22 mouse cellular contexts compared by ENCODE assay signal in the genomic region with DNA sequence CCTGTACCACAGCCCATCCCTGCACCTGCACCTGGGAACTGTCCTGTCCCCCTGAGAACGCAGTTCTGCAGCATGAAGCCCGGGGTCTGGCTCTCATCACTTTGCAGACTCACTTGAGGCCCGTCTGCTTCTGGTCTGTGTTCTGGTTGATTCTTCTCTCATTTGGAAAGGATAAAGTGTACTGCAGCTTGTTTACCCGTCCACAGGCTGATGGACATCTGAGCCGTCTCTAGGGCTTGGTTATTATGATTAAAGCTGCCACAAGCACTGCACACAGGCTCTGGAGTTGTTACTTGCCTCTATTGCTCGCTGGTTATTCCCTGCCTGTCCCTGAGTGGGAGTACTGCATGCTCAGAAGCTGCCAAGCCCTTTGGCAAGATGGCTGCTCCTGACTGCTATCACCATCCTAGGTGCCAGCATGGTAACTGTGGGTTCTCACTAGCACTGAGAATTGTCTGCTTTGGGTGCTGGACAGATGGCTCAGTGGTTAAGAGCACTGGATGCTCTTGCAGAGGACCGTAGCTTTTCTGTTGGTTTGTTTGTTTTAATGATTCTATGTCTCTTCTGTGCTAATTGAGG. TPM values are rescaled to one million over a fixed set of nuclear protein-coding genes. Genes with fewer than 3 reads are reported as not detected.
DNase-seq lines count a peak whose midpoint lies in the region; ATAC-seq lines count a peak whose summit lies in the region.
"Had no signal": no experiment of that assay in that cellular context is flagged by ENCODE, and none has a peak within 500 bp of the region (broad histone marks: within the 10 kb centered on the region; RNA-seq: fewer than 3 reads in every experiment).

No protein-coding gene starts in this region.

- no peak overlapping the region for H3K4me3 ChIP-seq in forebrain, embryonic 11.5 days (ENCODE audit: low read depth, low read length)
- H3K4me3 ChIP-seq in heart, embryonic 12.5 days: no peak overlapping the region
- H3K4me3 ChIP-seq: forebrain, embryonic 12.5 days; limb, embryonic 12.5 days; midbrain, embryonic 15.5 days; neural tube, embryonic 12.5 days had no signal

- no peaks in the 10 kb centered on the region for H3K9me3 ChIP-seq in forebrain, embryonic 11.5 days (ENCODE audit: control insufficient read depth, low read length)
- H3K9me3 ChIP-seq in heart, embryonic 12.5 days (replicated peaks): no peaks in the 10 kb centered on the region
- H3K9me3 ChIP-seq: forebrain, embryonic 12.5 days; limb, embryonic 12.5 days; midbrain, embryonic 15.5 days; neural tube, embryonic 12.5 days had no signal

- WGBS in forebrain, embryonic 11.5 days: 81% methylated on average over 7 of the region's 7 CpGs
- 50% methylated on average over 7 of the region's 7 CpGs for WGBS in heart, embryonic 12.5 days

- H3K9ac ChIP-seq in forebrain, embryonic 11.5 days (ENCODE audit: low read length): no peak overlapping the region
- H3K9ac ChIP-seq in heart, embryonic 12.5 days: no peak overlapping the region
- H3K9ac ChIP-seq: forebrain, embryonic 12.5 days; limb, embryonic 12.5 days; liver, postnatal 0 days; midbrain, embryonic 15.5 days; neural tube, embryonic 12.5 days had no signal

- DNase-seq in cerebellum, postnatal 10 days: peak; percentile 65 to 71
- DNase-seq in cerebellum, adult 18-20 months: no peak
- peak; percentile 8 to 53 for DNase-seq in layer of hippocampus, adult 18-20 months (ENCODE audit: low spot score in 2 of 2)
- no peak for DNase-seq in layer of hippocampus, adult 9-10 months (ENCODE audit: low spot score)
- DNase-seq in layer of hippocampus, adult 9-11 months: peak; percentile 49
- no peak for DNase-seq in forebrain, embryonic 11.5 days (ENCODE audit: low spot score)
- DNase-seq: adrenal gland, postnatal 25 days; cerebellum, adult 11-12 months; kidney, adult 8-10 months; kidney, postnatal 10 days; liver, postnatal 0 days; right cerebral cortex, postnatal 25 days; thymus, postnatal 36 days had no signal

- H3K27me3 ChIP-seq in forebrain, embryonic 11.5 days (ENCODE audit: control insufficient read depth, insufficient read depth, low read length): no peaks in the 10 kb centered on the region
- H3K27me3 ChIP-seq in heart, embryonic 12.5 days (replicated peaks): no peaks in the 10 kb centered on the region
- H3K27me3 ChIP-seq: limb, embryonic 12.5 days; midbrain, embryonic 15.5 days; neural tube, embryonic 12.5 days had no signal

- H3K4me1 ChIP-seq in forebrain, embryonic 11.5 days (replicated peaks; ENCODE audit: control insufficient read depth, insufficient read depth, low read length): no peaks in the 10 kb centered on the region
- peaks cover 10% of the 10 kb centered on the region; the same call in 1 of the 2 replicates for H3K4me1 ChIP-seq in heart, embryonic 12.5 days (replicated peaks)
- H3K4me1 ChIP-seq: forebrain, embryonic 12.5 days; limb, embryonic 12.5 days; midbrain, embryonic 15.5 days; neural tube, embryonic 12.5 days had no signal

- no peak overlapping the region for H3K27ac ChIP-seq in forebrain, embryonic 11.5 days (ENCODE audit: low read depth, low read length)
- no peak overlapping the region for H3K27ac ChIP-seq in heart, embryonic 12.5 days (ENCODE audit: poor library complexity, severe bottlenecking)
- H3K27ac ChIP-seq: forebrain, embryonic 12.5 days; limb, embryonic 12.5 days; macrophage; midbrain, embryonic 15.5 days; neural tube, embryonic 12.5 days had no signal

- H3K36me3 ChIP-seq in forebrain, embryonic 11.5 days (ENCODE audit: control insufficient read depth, insufficient read depth, low read length): no peaks in the 10 kb centered on the region
- H3K36me3 ChIP-seq in heart, embryonic 12.5 days: no peaks in the 10 kb centered on the region
- H3K36me3 ChIP-seq: forebrain, embryonic 12.5 days; limb, embryonic 12.5 days; midbrain, embryonic 15.5 days; neural tube, embryonic 12.5 days had no signal

- no peak for ATAC-seq in forebrain, embryonic 11.5 days (replicated peaks; ENCODE audit: low FRiP score)
- ATAC-seq in heart, embryonic 12.5 days (ENCODE audit: insufficient number of reproducible peaks, low FRiP score): no peak
- ATAC-seq: activated CD4-positive, CD25-positive, alpha-beta regulatory T cell, adult 4 months; liver, postnatal 0 days; lung, postnatal 0 days; midbrain, embryonic 15.5 days had no signal

- H3K4me2 ChIP-seq in forebrain, embryonic 11.5 days (ENCODE audit: low read depth, low read length, severe bottlenecking): no peak overlapping the region
- no peak overlapping the region for H3K4me2 ChIP-seq in heart, embryonic 12.5 days
- H3K4me2 ChIP-seq: forebrain, embryonic 12.5 days; limb, embryonic 12.5 days; liver, embryonic 11.5 days; midbrain, embryonic 15.5 days; neural tube, embryonic 12.5 days had no signal

RNA-seq across cellular contexts. Expression of a gene that starts 59.6 kb away (rescaled TPM):
- total RNA-seq in layer of hippocampus, adult 18-20 months (2021): under 1 TPM; 0.28 to 0.40 TPM
- 1.1 and 1.5 TPM in 2 replicates for polyA plus RNA-seq in forebrain, embryonic 11.5 days (2014; fragmentation: Nextera tagmentation; extraction: Ambion mirVana)
- polyA plus RNA-seq in heart, embryonic 12.5 days (2016; fragmentation: Nextera tagmentation; extraction: Ambion mirVana): 12.9 and 15.8 TPM in 2 replicates
- polyA plus RNA-seq: activated CD4-positive, CD25-positive, alpha-beta regulatory T cell, adult 4 months had no signal

Comparison
In these comparisons a context has a peak if more than half of its experiments do, and no peak if none do; other contexts are left out.
1. DNase-seq: peak in cerebellum, postnatal 10 days (2 of 2), layer of hippocampus, adult 18-20 months (2 of 2) and layer of hippocampus, adult 9-11 months (single experiment); none in cerebellum, adult 18-20 months (0 of 2), layer of hippocampus, adult 9-10 months (single experiment) and forebrain, embryonic 11.5 days (single experiment).